Mouse (Mus musculus) thymus, adult 2 months (tissue): Measurements from ENCODE around the gene Calm3.

Experiments used
- CTCF ChIP-seq: fragments of 200-500 bp; IDR thresholded peaks from 2 replicates; pipeline ENCODE4 v1.5.1; 2012; ENCODE audit warnings: mild to moderate bottlenecking, control low read depth, low read length, moderate library complexity, borderline replicate concordance; ENCODE audit not compliant: control insufficient read depth, poor library complexity, insufficient read depth; ENCODE audit errors: extremely low read depth
- POLR2A ChIP-seq: fragments of 200-500 bp; IDR thresholded peaks from 2 replicates; pipeline ENCODE4 v1.6.1; 2012; ENCODE audit warnings: mild to moderate bottlenecking, low read length, control low read depth, moderate library complexity; ENCODE audit not compliant: control insufficient read depth, poor library complexity, insufficient read depth; ENCODE audit errors: extremely low read depth

- TF ChIP-seq CTCF (no peak), POLR2A (no peak)
Observed at GRCm38 (mm10) chr7:16915461-16916340, 8.2 kb downstream of the Calm3 start.
